Mouse (Mus musculus) hindbrain, embryonic 14.5 days (tissue): ENCODE measurements around the gene Rnf2. TPM values are rescaled to one million over a fixed set of nuclear protein-coding genes. Genes with fewer than 3 reads are reported as not detected.

Experiments
- ATAC-seq: fragments of 200-750 bp; cut with Nextera tagmentation; 2 replicates; pipeline ENCODE4 v1.8.0; 2017; ENCODE audit warnings: moderate number of reproducible peaks, mild to moderate bottlenecking, moderate TSS enrichment, moderate library complexity; ENCODE audit not compliant: low FRiP score
- DNase-seq: peaks from one replicate; pipeline ENCODE4 v3.0.0-alpha.2; 2015; ENCODE audit warnings: low spot score
- H3K27ac ChIP-seq: fragments of 300-500 bp; sonication (generic); 2 replicates; pipeline ENCODE4 v1.5.1; 2014; ENCODE audit warnings: mild to moderate bottlenecking, moderate library complexity
- H3K27me3 ChIP-seq: fragments of 300-500 bp; sonication (generic); 2 replicates; pipeline ENCODE4 v1.6.1; 2014; ENCODE audit warnings: mild to moderate bottlenecking, low read length, mixed read lengths; ENCODE audit not compliant: control insufficient read depth, insufficient read depth
- H3K36me3 ChIP-seq: fragments of 300-500 bp; sonication (generic); replicated peaks from 2 replicates; pipeline ENCODE4 v1.6.1; 2014; ENCODE audit not compliant: control insufficient read depth, insufficient read depth
- H3K4me1 ChIP-seq: fragments of 300-500 bp; sonication (generic); replicated peaks from 2 replicates; pipeline ENCODE4 v1.6.1; 2014; ENCODE audit warnings: antibody characterized with exemption, low read length, mixed read lengths; ENCODE audit not compliant: control insufficient read depth, insufficient read depth
- H3K4me2 ChIP-seq: fragments of 300-500 bp; sonication (generic); replicated peaks from 2 replicates; pipeline ENCODE4 v1.6.1; 2014; ENCODE audit warnings: mild to moderate bottlenecking, moderate library complexity
- H3K4me3 ChIP-seq: fragments of 300-500 bp; sonication (generic); replicated peaks from 2 replicates; pipeline ENCODE4 v1.5.1; 2014; ENCODE audit warnings: mild to moderate bottlenecking, low read length
- H3K9ac ChIP-seq: fragments of 300-500 bp; sonication (generic); 2 replicates; pipeline ENCODE4 v1.6.1; 2014
- H3K9me3 ChIP-seq: fragments of 300-500 bp; sonication (generic); 2 replicates; pipeline ENCODE4 v1.6.1; 2016; ENCODE audit warnings: low read length; ENCODE audit not compliant: control insufficient read depth
- WGBS: fragments of 180-500 bp; shearing (Covaris S2); extraction: QIAGEN DNeasy Blood & Tissue Kit; methylation state at CpG from one replicate; pipeline ENCODE4 v1.1.7; 2014; 5-methylcytosine and 5-hydroxymethylcytosine counted together
- polyA plus RNA-seq: library from polyadenylated mRNA; unstranded; fragments of >200 nt; fragmentation: Nextera tagmentation; extraction: Ambion mirVana; gene quantifications from 2 replicates; pipeline ENCODE4 v1.2.1, GENCODE M21; 2014

Gene Rnf2
- polyA plus RNA-seq, result 117 and 124 TPM in 2 replicates

- Histone ChIP-seq H3K9ac (peak within 1 kb of the TSS; percentile 94), H3K4me2 (peak within 1 kb of the TSS; percentile 66), H3K4me1 (peaks cover 19% of the 10 kb centered on the region), H3K9me3 (no peaks in the 10 kb centered on the region), H3K27me3 (no peaks in the 10 kb centered on the region), H3K4me3 (peak within 1 kb of the TSS; percentile 94), H3K36me3 (no peaks in the 10 kb centered on the region), H3K27ac (peak within 1 kb of the TSS; percentile 92)
- ATAC-seq, result peak; percentile 98
- peak; percentile 93 for DNase-seq
- WGBS, result 0% methylated on average over 68 of the region's 90 CpGs
Measured at GRCm38 (mm10) chr1:151500531-151501361, at the start of gene Rnf2. Gene Rnf2, minus strand, starts transcription at chr1:151500955.

GRCm38 (mm10) chr1:151549794-151550193 is 49.0 kb upstream of the Rnf2 start:
- H3K27me3 ChIP-seq, result no peaks in the 10 kb centered on the region
- H3K4me1 ChIP-seq, result peaks cover 8% of the 10 kb centered on the region
- no peaks in the 10 kb centered on the region for H3K36me3 ChIP-seq
- H3K9me3 ChIP-seq, result no peaks in the 10 kb centered on the region
- H3K9ac ChIP-seq, result no peak overlapping the region
- H3K4me3 ChIP-seq, result no peak overlapping the region
- 84% methylated on average over 7 of the region's 7 CpGs for WGBS
- no peak overlapping the region for H3K4me2 ChIP-seq
- no peak overlapping the region for H3K27ac ChIP-seq
- no peak for DNase-seq
- ATAC-seq, result no peak

DNA sequence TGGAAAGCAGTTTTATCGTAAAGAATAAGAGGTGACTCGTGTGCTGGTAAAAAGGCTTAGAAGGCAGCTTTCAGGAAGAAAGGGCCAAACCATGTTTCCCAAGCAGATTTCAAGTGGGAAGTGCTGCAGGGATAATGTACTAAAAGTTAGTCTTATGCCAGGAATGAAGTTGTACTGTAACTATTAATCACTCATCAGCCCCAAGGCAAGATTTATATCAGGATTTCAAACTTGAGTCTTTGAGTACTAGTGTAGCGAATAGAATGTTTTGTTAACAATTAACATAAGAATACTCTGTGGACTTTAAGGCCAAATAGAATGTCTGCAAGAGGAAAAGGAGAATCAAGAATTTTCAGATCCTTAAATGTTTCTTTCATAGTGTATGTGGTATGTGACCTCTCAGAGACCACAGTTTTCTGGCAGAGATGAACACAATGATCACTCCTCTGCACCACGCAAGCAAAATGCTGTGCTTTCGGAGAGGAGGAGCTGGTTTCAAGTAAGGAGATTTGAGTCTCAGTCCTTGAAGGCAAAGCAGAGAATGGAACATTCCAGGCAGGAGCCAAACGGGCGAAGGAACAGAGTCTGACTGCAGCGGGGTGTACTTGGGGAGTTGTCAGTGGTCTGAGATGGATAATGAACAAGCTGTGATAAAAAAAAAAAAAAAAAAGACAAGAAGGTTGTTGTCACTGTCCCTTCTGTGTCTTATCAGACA is 48.3 kb upstream of the Rnf2 start:
- Histone ChIP-seq H3K36me3 (no peaks in the 10 kb centered on the region), H3K9me3 (no peaks in the 10 kb centered on the region), H3K9ac (no peak overlapping the region), H3K4me2 (no peak overlapping the region), H3K4me3 (no peak overlapping the region), H3K27me3 (no peaks in the 10 kb centered on the region), H3K4me1 (peaks cover 8% of the 10 kb centered on the region), H3K27ac (no peak overlapping the region)
- WGBS, result 83% methylated on average over 8 of the region's 8 CpGs
- DNase-seq, result no peak
- no peak for ATAC-seq

- H3K27ac ChIP-seq, result no peak overlapping the region
- H3K36me3 ChIP-seq, result no peaks in the 10 kb centered on the region
- H3K4me2 ChIP-seq, result no peak overlapping the region
- no peak overlapping the region for H3K9ac ChIP-seq
- no peak overlapping the region for H3K4me3 ChIP-seq
- ATAC-seq (no peak), DNase-seq (no peak)
- WGBS, result 85% methylated on average over 7 of the region's 7 CpGs
- no peaks in the 10 kb centered on the region for H3K27me3 ChIP-seq
- no peaks in the 10 kb centered on the region for H3K9me3 ChIP-seq
- no peaks in the 10 kb centered on the region for H3K4me1 ChIP-seq
Measured at GRCm38 (mm10) chr1:151545571-151545970, 44.8 kb upstream of the Rnf2 start.

GRCm38 (mm10) chr1:151544581-151544980 is 43.8 kb upstream of the Rnf2 start:
- H3K9ac ChIP-seq, result no peak overlapping the region
- H3K4me1 ChIP-seq, result no peaks in the 10 kb centered on the region
- H3K4me3 ChIP-seq, result no peak overlapping the region
- H3K36me3 ChIP-seq, result no peaks in the 10 kb centered on the region
- no peaks in the 10 kb centered on the region for H3K27me3 ChIP-seq
- H3K9me3 ChIP-seq, result no peaks in the 10 kb centered on the region
- H3K27ac ChIP-seq, result no peak overlapping the region
- 82% methylated on average over 3 of the region's 3 CpGs for WGBS
- H3K4me2 ChIP-seq, result no peak overlapping the region
- ATAC-seq, result no peak
- no peak for DNase-seq

DNA sequence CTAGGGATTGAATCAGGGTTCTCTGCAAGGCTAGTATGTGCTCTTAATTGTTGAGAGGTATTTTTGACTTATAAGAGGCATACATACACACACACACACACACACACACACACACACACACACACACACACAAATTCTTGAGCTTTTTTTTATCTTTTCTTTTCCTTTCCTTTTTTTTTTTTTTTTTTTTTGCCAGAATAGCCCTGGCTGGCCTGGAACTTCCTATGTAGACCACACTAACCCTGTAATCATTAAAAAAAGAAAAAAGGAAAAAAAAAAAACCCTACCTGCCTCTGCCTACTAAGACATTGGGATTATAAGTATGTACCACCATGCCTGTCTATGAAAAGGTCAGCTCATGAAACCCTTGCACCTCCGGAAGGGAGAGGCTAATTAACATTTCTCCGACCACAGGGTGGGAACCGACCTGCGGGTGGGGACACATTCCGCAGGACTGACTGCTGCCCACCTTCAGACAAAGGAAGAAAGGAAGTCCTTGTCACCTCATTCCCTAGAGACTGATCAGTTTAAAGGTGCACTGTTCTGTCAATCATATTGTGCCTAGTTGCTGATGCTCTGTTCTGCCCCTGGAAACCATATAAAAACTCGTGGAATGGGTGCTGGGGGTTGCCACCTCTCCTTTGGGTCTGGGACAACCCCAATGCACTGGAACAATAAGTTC is 43.2 kb upstream of the Rnf2 start:
- no peak for ATAC-seq

DNA sequence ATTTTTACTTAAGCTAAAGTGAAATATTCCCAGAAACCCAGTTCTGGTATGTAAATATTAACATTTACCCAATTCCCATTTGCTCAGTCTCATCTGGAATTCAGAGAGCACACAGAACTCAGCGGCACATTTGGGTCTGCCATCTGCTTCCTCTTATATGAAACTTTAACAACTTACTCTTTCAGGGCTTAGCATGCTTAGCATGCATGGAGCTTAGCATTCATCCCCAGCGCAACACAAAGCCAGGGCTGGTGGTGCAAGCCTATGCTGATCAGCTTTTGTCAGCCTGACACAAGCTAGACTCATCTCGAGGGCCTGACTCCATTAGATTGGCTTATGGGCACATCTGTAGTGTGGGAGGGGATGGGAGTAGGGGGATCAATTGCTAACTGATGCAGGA is 25.9 kb upstream of the Rnf2 start:
- WGBS, result 67% methylated on average over 3 of the region's 3 CpGs
- no peak for DNase-seq

More for the DNA sequence above, 43.2 kb upstream of the Rnf2 start:
- H3K4me2 ChIP-seq, result no peak overlapping the region
- no peaks in the 10 kb centered on the region for H3K4me1 ChIP-seq
- no peaks in the 10 kb centered on the region for H3K9me3 ChIP-seq
- no peak overlapping the region for H3K9ac ChIP-seq
- no peaks in the 10 kb centered on the region for H3K36me3 ChIP-seq
- no peaks in the 10 kb centered on the region for H3K27me3 ChIP-seq
- DNase-seq, result no peak
- no peak overlapping the region for H3K4me3 ChIP-seq
- no peak overlapping the region for H3K27ac ChIP-seq
- whole genome bisulfite sequencing, result 81% methylated on average over 6 of the region's 6 CpGs

GRCm38 (mm10) chr1:151517571-151518250 is 17.0 kb upstream of the Rnf2 start:
- WGBS, result 78% methylated on average over 12 of the region's 15 CpGs
- Histone ChIP-seq H3K27ac (no peak overlapping the region), H3K36me3 (no peaks in the 10 kb centered on the region), H3K4me1 (no peaks in the 10 kb centered on the region), H3K9ac (no peak overlapping the region), H3K27me3 (no peaks in the 10 kb centered on the region), H3K4me3 (no peak overlapping the region), H3K9me3 (no peaks in the 10 kb centered on the region), H3K4me2 (no peak overlapping the region)
- DNase-seq (no peak), ATAC-seq (no peak)

More for the DNA sequence above, 25.9 kb upstream of the Rnf2 start:
- no peaks in the 10 kb centered on the region for H3K9me3 ChIP-seq
- no peak overlapping the region for H3K4me2 ChIP-seq
- no peaks in the 10 kb centered on the region for H3K27me3 ChIP-seq
- no peak overlapping the region for H3K9ac ChIP-seq
- no peaks in the 10 kb centered on the region for H3K36me3 ChIP-seq
- H3K4me1 ChIP-seq, result no peaks in the 10 kb centered on the region
- no peak for ATAC-seq
- no peak overlapping the region for H3K27ac ChIP-seq
- no peak overlapping the region for H3K4me3 ChIP-seq

GRCm38 (mm10) chr1:151516871-151517270 is 16.1 kb upstream of the Rnf2 start:
- Histone ChIP-seq H3K4me3 (no peak overlapping the region), H3K4me1 (no peaks in the 10 kb centered on the region), H3K4me2 (no peak overlapping the region), H3K9ac (no peak overlapping the region), H3K27me3 (no peaks in the 10 kb centered on the region), H3K9me3 (no peaks in the 10 kb centered on the region), H3K27ac (no peak overlapping the region), H3K36me3 (no peaks in the 10 kb centered on the region)
- ATAC-seq (no peak), DNase-seq (no peak)
- WGBS, result 95% methylated on average over 3 of the region's 3 CpGs
